Mouse (Mus musculus) CH12.LX (cell line): ENCODE data around the gene C1ra. TPM values are rescaled to one million over a fixed set of nuclear protein-coding genes. Genes with fewer than 3 reads are reported as not detected.

Experiments used
- DNase-seq: peaks from one replicate; pipeline ENCODE4 v3.0.0-alpha.2; 2013; ENCODE audit errors: extremely low read depth
- H3K27ac ChIP-seq: 2 replicates; pipeline ENCODE4 v1.5.1; 2012; ENCODE audit warnings: low read depth, mild to moderate bottlenecking, control low read depth, moderate library complexity; ENCODE audit not compliant: insufficient read depth
- H3K27me3 ChIP-seq: replicated peaks from 2 replicates; pipeline ENCODE3; 2012; ENCODE audit warnings: inconsistent platforms
- H3K36me3 ChIP-seq, 2 experiments: replicated peaks in 1 of 2; 2 replicates each; pipeline versions ENCODE3 to v1.6.1; 2012; ENCODE audit warnings: inconsistent platforms in 1 of 2, low read length in 1 of 2, mild to moderate bottlenecking in 1 of 2, mixed read lengths in 1 of 2, moderate library complexity in 1 of 2; ENCODE audit not compliant: control insufficient read depth in 1 of 2, insufficient read depth in 1 of 2
- H3K4me1 ChIP-seq, 2 experiments: 2 replicates each; pipeline ENCODE4 v1.6.1; 2012; ENCODE audit warnings: inconsistent platforms in 1 of 2, moderate library complexity in 1 of 2; ENCODE audit not compliant: insufficient read depth in 2 of 2, control insufficient read depth in 1 of 2
- H3K4me2 ChIP-seq: 2 replicates; pipeline ENCODE4 v1.6.1; 2012; ENCODE audit warnings: low read depth, mild to moderate bottlenecking, control low read depth; ENCODE audit not compliant: poor library complexity, insufficient read depth, severe bottlenecking
- H3K4me3 ChIP-seq, 3 experiments: fragments of 150-350 bp in 1 of 3; sonication (generic) in 1 of 3; replicated peaks in 1 of 3; 2 replicates each; pipeline versions ENCODE3 to v1.5.1; 2011 to 2012; ENCODE audit warnings: low read depth in 2 of 3, low read length in 2 of 3, mild to moderate bottlenecking in 2 of 3, moderate library complexity in 2 of 3, control low read depth in 1 of 3, improper control_type of control experiment in 1 of 3, inconsistent platforms in 1 of 3, mixed read lengths in 1 of 3; ENCODE audit not compliant: poor library complexity in 1 of 3
- H3K79me2 ChIP-seq: replicated peaks from 2 replicates; pipeline ENCODE4 v1.6.1; 2012; ENCODE audit warnings: mild to moderate bottlenecking, moderate library complexity; ENCODE audit not compliant: control insufficient read depth, poor library complexity, insufficient read depth, severe bottlenecking; ENCODE audit errors: extremely low read depth
- H3K9ac ChIP-seq: 2 replicates; pipeline ENCODE4 v1.6.1; 2012; ENCODE audit warnings: low read depth, mild to moderate bottlenecking, control low read depth, moderate library complexity; ENCODE audit not compliant: insufficient read depth
- H3K9me3 ChIP-seq: replicated peaks from 2 replicates; pipeline ENCODE3; 2012; ENCODE audit warnings: low read length, inconsistent platforms, mixed read lengths
- CHD2 ChIP-seq: IDR thresholded peaks from 2 replicates; pipeline ENCODE4 v1.6.1; 2011; ENCODE audit warnings: low read length, improper control_type of control experiment
- GABPA ChIP-seq: IDR thresholded peaks from 2 replicates; pipeline ENCODE4 v1.6.1; 2012; ENCODE audit warnings: low read depth, low read length, improper control_type of control experiment, inconsistent platforms; ENCODE audit not compliant: insufficient replicate concordance
- HCFC1 ChIP-seq: IDR thresholded peaks from 2 replicates; pipeline ENCODE4 v1.6.1; 2012; ENCODE audit warnings: low read depth, mild to moderate bottlenecking, inconsistent platforms, low read length, improper control_type of control experiment
- JUN ChIP-seq: IDR thresholded peaks from 2 replicates; pipeline ENCODE4 v1.6.1; 2011; ENCODE audit warnings: low read depth, mild to moderate bottlenecking, low read length, improper control_type of control experiment, moderate library complexity; ENCODE audit not compliant: insufficient read depth
- KAT2A ChIP-seq: IDR thresholded peaks from 2 replicates; pipeline ENCODE4 v1.6.1; 2012; ENCODE audit warnings: low read length, improper control_type of control experiment, inconsistent platforms; ENCODE audit not compliant: insufficient replicate concordance
- POLR2A ChIP-seq: IDR thresholded peaks from 2 replicates; pipeline ENCODE4 v1.6.1; 2011; ENCODE audit warnings: low read depth, mild to moderate bottlenecking, improper control_type of control experiment, low read length
- POLR2AphosphoS2 ChIP-seq: IDR thresholded peaks from 2 replicates; pipeline ENCODE4 v1.6.1; 2011; ENCODE audit warnings: low read depth, low read length, improper control_type of control experiment
- RAD21 ChIP-seq: IDR thresholded peaks from 2 replicates; pipeline ENCODE4 v1.6.1; 2011; ENCODE audit warnings: low read depth, mild to moderate bottlenecking, low read length, improper control_type of control experiment, moderate library complexity
- SIN3A ChIP-seq: IDR thresholded peaks from 2 replicates; pipeline ENCODE4 v1.6.1; 2012; ENCODE audit warnings: low read length, improper control_type of control experiment, inconsistent platforms
- TBP ChIP-seq: conservative IDR thresholded peaks from 2 replicates; pipeline ENCODE4 v1.6.1; 2011; ENCODE audit warnings: low read depth, low read length, improper control_type of control experiment
- TCF12 ChIP-seq: IDR thresholded peaks from 2 replicates; pipeline ENCODE4 v1.6.1; 2014; ENCODE audit warnings: low read depth, mild to moderate bottlenecking, inconsistent platforms, low read length, improper control_type of control experiment
- ZC3H11A ChIP-seq: IDR thresholded peaks from 2 replicates; pipeline ENCODE4 v1.6.1; 2012; ENCODE audit warnings: low read depth, mild to moderate bottlenecking, inconsistent platforms, low read length, improper control_type of control experiment
- dilution Hi-C: fragments of 300-500 bp; cut with MboI; formaldehyde crosslinking; loops from 2 replicates; pipeline ENCODE4 v1.14.3; 2020; ENCODE audit warnings: low sequenced_read_pairs; ENCODE audit not compliant: extremely low pct_unique_long_range_greater_than_20kb, extremely low pct_ligation_motif_present
- in situ Hi-C: fragments of 300-500 bp; cut with MboI; formaldehyde crosslinking; loops from 3 replicates; pipeline ENCODE4 v1.14.3; 2019; ENCODE audit warnings: low sequenced_read_pairs, low pct_ligation_motif_present, low pct_unique_long_range_greater_than_20kb, mixed read lengths
- polyA plus RNA-seq: library from polyadenylated mRNA; unstranded; fragments of >175 nt; gene quantifications from 2 replicates; pipeline ENCODE4 v1.2.1, GENCODE M21; 2012; ENCODE audit warnings: low read depth; ENCODE audit not compliant: insufficient read length
- total RNA-seq, 2 experiments: library from RNA; depleted of rRNA; stranded (reverse); fragments of 300-350 nt in 1 of 2; fragments of >200 nt in 1 of 2; gene quantifications; 2 replicates each; pipeline ENCODE4 v1.2.3; 2012 to 2014

C1ra gene
- total and polyA plus RNA-seq, 3 experiments = 8.4 to 21.9 (median 19.8) TPM

DNA sequence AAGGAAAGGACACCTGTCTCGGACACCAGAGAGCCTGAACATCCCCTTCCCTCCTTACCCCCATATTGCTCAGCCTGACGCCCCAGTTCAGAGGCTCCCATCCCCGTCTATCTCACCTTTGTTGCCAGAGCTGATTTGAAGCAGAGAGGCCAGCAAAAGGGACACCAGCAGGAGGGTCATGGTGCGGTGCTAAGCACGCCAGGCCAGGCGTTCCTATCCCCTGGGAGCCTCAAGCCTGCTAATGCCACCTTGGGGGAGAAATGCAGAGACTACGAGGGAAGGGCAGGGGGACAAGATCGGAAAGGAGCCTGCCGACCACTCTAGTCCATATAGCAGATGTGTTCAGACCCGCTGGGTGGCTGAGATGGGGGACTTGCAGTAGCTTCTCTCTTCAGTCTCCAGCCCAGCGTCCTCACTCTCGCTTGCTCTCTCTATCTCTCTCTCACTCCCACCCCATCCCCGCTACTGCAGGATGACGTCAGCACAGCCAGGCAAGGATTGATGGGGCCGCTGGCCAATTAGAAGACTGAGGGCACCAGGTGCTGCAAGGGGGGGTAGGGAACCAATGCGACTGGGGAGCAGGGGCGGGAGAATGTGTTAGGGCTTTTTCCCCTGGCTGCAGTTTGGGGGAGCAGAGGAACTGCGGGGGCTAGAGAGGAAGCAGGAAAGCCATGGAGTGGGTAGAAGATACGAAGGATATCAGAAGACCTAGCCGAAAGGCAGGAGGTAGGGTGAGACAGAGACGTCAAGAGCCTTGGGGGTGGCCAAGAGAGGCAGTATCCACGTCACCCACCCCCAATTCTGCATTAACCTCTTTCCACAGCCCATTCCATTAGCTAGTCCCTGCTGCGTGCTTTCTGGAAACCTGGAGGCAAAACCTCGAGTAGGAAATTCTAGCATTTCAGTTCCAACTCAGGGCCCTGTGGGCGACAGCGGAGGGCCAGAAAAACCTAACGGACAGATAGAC is 47.6 kb upstream of the C1ra start, which contains the start of gene Clstn3:
TSS of gene Clstn3 (minus strand) at position 490 of the 967 bp plus-strand sequence.
- Histone ChIP-seq H3K79me2 (no peaks in the 10 kb centered on the region), H3K4me3 (peak within 1 kb of the TSS in 2 of 3 experiments; percentile 11 to 13), H3K9ac (no peak within 1 kb of the TSS; the same call in 1 of the 2 replicates), H3K36me3 (no peaks in the 10 kb centered on the region), H3K4me2 (peak within 1 kb of the TSS; percentile 48), H3K27me3 (peaks cover 79% of the 10 kb centered on the region), H3K4me1 (0 out of 4 replicates have a peak, but pooled peaks cover 0 to 2% of the 10 kb centered on the region in 2 experiments), H3K27ac (no peak within 1 kb of the TSS), H3K9me3 (no peaks in the 10 kb centered on the region)
- dilution Hi-C loops (no loop called here), in situ Hi-C loops (no loop called here)
- no peak for DNase-seq
- peak; percentile 88 for TF ChIP-seq CHD2
- TF ChIP-seq TCF12 = 0 out of 2 replicates have a peak, but pooled peaks have one; percentile 21
- TF ChIP-seq SIN3A = no peak
- TF ChIP-seq, all 38 proteins: peak for 2

DNA sequence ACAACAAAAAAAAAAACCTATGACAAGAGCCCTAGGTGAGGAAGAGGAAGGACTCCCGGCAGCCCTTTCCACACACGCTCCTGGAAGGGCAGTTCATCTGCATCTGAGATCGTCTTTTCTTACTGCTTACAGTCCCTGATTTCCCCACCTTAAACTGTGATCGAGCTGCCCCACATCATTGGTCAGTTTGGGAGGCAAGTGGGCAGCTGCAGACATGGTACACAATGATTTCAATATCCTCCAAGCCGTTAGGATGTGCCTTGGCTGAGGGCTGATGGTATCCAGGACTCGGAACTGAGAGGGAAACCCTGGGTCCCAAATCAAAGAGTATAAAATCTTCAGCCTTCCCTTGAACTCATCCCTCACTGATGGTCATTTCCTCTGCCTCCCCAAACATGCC is 46.9 kb upstream of the C1ra start:
- no peak for DNase-seq
- H3K79me2 ChIP-seq = no peaks in the 10 kb centered on the region
- dilution Hi-C loops = no loop called here
- H3K4me2 ChIP-seq = peak overlapping the region; percentile 48; the same call in 1 of the 2 replicates
- H3K27me3 ChIP-seq = peaks cover 80% of the 10 kb centered on the region
- TF ChIP-seq GABPA (no peak), POLR2A (no peak), ZC3H11A (no peak)
- TF ChIP-seq, all 38 proteins: peak for 0
- Histone ChIP-seq H3K4me1 (0 out of 4 replicates have a peak, but pooled peaks cover 0 to 2% of the 10 kb centered on the region in 2 experiments), H3K9me3 (no peaks in the 10 kb centered on the region), H3K9ac (no peak overlapping the region), H3K27ac (no peak overlapping the region), H3K4me3 (no peak overlapping the region), H3K36me3 (no peaks in the 10 kb centered on the region)
- in situ Hi-C loops = no loop called here

DNA sequence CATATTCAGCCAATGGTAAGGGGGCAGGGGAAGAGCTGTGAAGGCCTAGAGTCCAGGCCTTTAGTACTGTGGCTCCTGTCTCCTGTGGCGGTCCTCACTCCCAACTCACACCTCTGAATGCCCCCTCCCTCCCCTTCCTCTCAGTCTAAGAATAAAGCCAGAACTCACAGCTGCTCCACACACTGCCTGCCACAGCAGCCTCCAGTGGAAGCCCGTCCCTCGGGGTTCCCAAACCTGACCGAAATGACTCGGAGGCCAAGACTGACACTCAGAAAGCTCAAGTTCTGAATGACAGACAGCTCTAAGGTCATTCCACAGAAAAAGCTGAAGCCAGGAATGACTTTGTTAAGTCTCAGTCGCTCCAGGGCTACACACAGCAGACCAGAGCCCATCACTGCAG is 46.5 kb upstream of the C1ra start:
- dilution Hi-C loops (no loop called here), in situ Hi-C loops (no loop called here)
- peaks cover 78% of the 10 kb centered on the region for H3K27me3 ChIP-seq
- H3K27ac ChIP-seq = no peak overlapping the region
- H3K9ac ChIP-seq = no peak overlapping the region
- TF ChIP-seq GABPA = no peak
- TF ChIP-seq JUN = no peak
- no peak for TF ChIP-seq TBP
- no peak for TF ChIP-seq POLR2AphosphoS2
- TF ChIP-seq KAT2A = no peak
- TF ChIP-seq RAD21 = no peak
- TF ChIP-seq HCFC1 = no peak
- no peaks in the 10 kb centered on the region for H3K9me3 ChIP-seq
- no peaks in the 10 kb centered on the region for H3K79me2 ChIP-seq
- no peak overlapping the region for H3K4me3 ChIP-seq
- no peak for DNase-seq
- 0 out of 4 replicates have a peak, but pooled peaks cover 0 to 2% of the 10 kb centered on the region in 2 experiments for H3K4me1 ChIP-seq
- H3K36me3 ChIP-seq = no peaks in the 10 kb centered on the region
- no peak overlapping the region for H3K4me2 ChIP-seq
